7 mouse cellular contexts compared by ENCODE assay signal in genomic region chr17:83732801-83733200, GRCm38 (mm10). TPM values are rescaled to one million over a fixed set of nuclear protein-coding genes. Genes with fewer than 3 reads are reported as not detected.
DNase-seq lines count a peak whose midpoint lies in the region; ATAC-seq and TF ChIP-seq lines count a peak whose summit lies in the region.

No protein-coding gene starts in this region.

- peak overlapping the region; percentile 68; the same call in 1 of the 2 replicates for H3K27ac ChIP-seq in liver, postnatal 0 days (ENCODE audit: low read depth)

- no peak overlapping the region; the same call in 1 of the 2 replicates for H3K9ac ChIP-seq in liver, postnatal 0 days (replicated peaks)

- peak; percentile 47 for ATAC-seq in common myeloid progenitor, adult 5-6 weeks (replicated peaks; ENCODE audit: low read depth, poor library complexity, severe bottlenecking)
- peak; percentile 45 for ATAC-seq in liver, postnatal 0 days

- DNase-seq in right cerebral cortex, postnatal 14 days: peak; percentile 35
- DNase-seq in right cerebral cortex, postnatal 36 days (ENCODE audit: low spot score in 2 of 2): no peak
- DNase-seq in adrenal gland, adult (ENCODE audit: inconsistent age in 2 of 2, low spot score in 1 of 2): peak; percentile 77 to 93
- peak; percentile 10 for DNase-seq in heart, postnatal 25 days (ENCODE audit: low spot score)
- DNase-seq in liver, postnatal 0 days: peak; percentile 90
- peak; percentile 69 to 84 for DNase-seq in spleen, adult 18-20 months

- H3K9me3 ChIP-seq in liver, postnatal 0 days (ENCODE audit: low read length): no peaks in the 10 kb centered on the region

- TF ChIP-seq EP300 in liver, postnatal 0 days (IDR thresholded peaks at IDR 0.05; ENCODE audit: low read depth): no peak

- 27% methylated on average over 5 of the region's 5 CpGs for WGBS in liver, postnatal 0 days (ENCODE audit: insufficient replicate concordance)

- H3K4me3 ChIP-seq in liver, postnatal 0 days (ENCODE audit: low read depth, low read length): no peak overlapping the region

- H3K4me2 ChIP-seq in liver, postnatal 0 days (ENCODE audit: low read depth, low read length): peak overlapping the region; percentile 56

- TF ChIP-seq CTCF in liver, postnatal 0 days (IDR thresholded peaks at IDR 0.05; ENCODE audit: low read depth): peak; percentile 98

- H3K4me1 ChIP-seq in liver, postnatal 0 days (ENCODE audit: insufficient read depth): peaks cover 20% of the 10 kb centered on the region

- H3K27me3 ChIP-seq in liver, postnatal 0 days (ENCODE audit: insufficient read depth, low read length): no peaks in the 10 kb centered on the region

- no peaks in the 10 kb centered on the region for H3K36me3 ChIP-seq in liver, postnatal 0 days (replicated peaks; ENCODE audit: insufficient read depth, low read length)

- intact Hi-C loops in heart, postnatal 25 days (cut with DNase I): loop anchor here (2.0 to 5.0 kb wide), 3 partner anchors 88 to 460 kb away; no protein-coding TSS in a partner anchor

RNA-seq across cellular contexts. Expression of gene Mta3, which starts 26.8 kb away (rescaled TPM):
- total RNA-seq in common myeloid progenitor, adult 5-6 weeks (2017): 59.5 and 75.8 TPM in 2 replicates
- 10 to 100 TPM; 20.7 to 20.9 TPM for total RNA-seq in heart, postnatal 25 days (2021)
- polyA plus RNA-seq in liver, postnatal 0 days (2015; fragmentation: Nextera tagmentation; extraction: Ambion mirVana): 26.1 and 28.1 TPM in 2 replicates

Comparison
In these comparisons a context has a peak if more than half of its experiments do, and no peak if none do; other contexts are left out.
1. DNase-seq: peak in right cerebral cortex, postnatal 14 days (single experiment), adrenal gland, adult (2 of 2), heart, postnatal 25 days (single experiment), liver, postnatal 0 days (single experiment) and spleen, adult 18-20 months (2 of 2); none in right cerebral cortex, postnatal 36 days (0 of 2).